ENCODE assay signal across 14 mouse cellular contexts in genomic region chr6:5151171-5151570, GRCm38 (mm10). TPM values are rescaled to one million over a fixed set of nuclear protein-coding genes. Genes with fewer than 3 reads are reported as not detected.
DNase-seq lines count a peak whose midpoint lies in the region; ATAC-seq and TF ChIP-seq lines count a peak whose summit lies in the region.
"Had no signal": no experiment of that assay in that cellular context is flagged by ENCODE, and none has a peak within 500 bp of the region (broad histone marks: within the 10 kb centered on the region; RNA-seq: fewer than 3 reads in every experiment).

No protein-coding gene starts in this region.

- H3K27ac ChIP-seq in kidney, embryonic 14.5 days (ENCODE audit: low read depth, low read length): peak overlapping the region; percentile 55; the same call in 1 of the 2 replicates
- H3K27ac ChIP-seq in heart, embryonic 10.5 days: peak overlapping the region; percentile 42; the same call in 1 of the 2 replicates
- H3K27ac ChIP-seq in liver, postnatal 0 days (ENCODE audit: low read depth): no peak overlapping the region
- H3K27ac ChIP-seq: embryonic facial prominence, embryonic 12.5 days had no signal

- ATAC-seq in kidney, embryonic 14.5 days (ENCODE audit: low FRiP score, low TSS enrichment): no peak
- ATAC-seq in liver, postnatal 0 days: no peak
- ATAC-seq: activated CD4-positive, CD25-positive, alpha-beta regulatory T cell, adult 4 months; forebrain, postnatal 0 days had no signal

- TF ChIP-seq EP300 in liver, postnatal 0 days (IDR thresholded peaks at IDR 0.05; ENCODE audit: low read depth): no peak

- DNase-seq in kidney, adult 18-20 months: no peak
- DNase-seq in ovary, postnatal 14 days (ENCODE audit: low spot score): peak; percentile 7
- no peak for DNase-seq in ovary, adult 18-20 months (ENCODE audit: low spot score)
- DNase-seq in heart, embryonic 10.5 days (ENCODE audit: low spot score): no peak
- peak; percentile 51 for DNase-seq in liver, postnatal 0 days
- DNase-seq in right cerebral cortex, adult 2 months (ENCODE audit: low spot score in 2 of 2): no peak
- DNase-seq: cerebellum, adult 8-10 months; forebrain, postnatal 0 days; lung, postnatal 36 days; right cerebral cortex, postnatal 25 days had no signal

- 60% methylated on average over 4 of the region's 4 CpGs for WGBS in kidney, embryonic 14.5 days
- 62% methylated on average over 4 of the region's 4 CpGs for WGBS in heart, embryonic 10.5 days
- 79% methylated on average over 4 of the region's 4 CpGs for WGBS in liver, postnatal 0 days (ENCODE audit: insufficient replicate concordance)

- H3K4me3 ChIP-seq in kidney, embryonic 14.5 days (ENCODE audit: low read length): no peak overlapping the region
- H3K4me3 ChIP-seq in heart, embryonic 10.5 days: no peak overlapping the region
- H3K4me3 ChIP-seq in liver, postnatal 0 days (ENCODE audit: low read depth, low read length): no peak overlapping the region
- H3K4me3 ChIP-seq: embryonic facial prominence, embryonic 12.5 days had no signal

- H3K4me2 ChIP-seq in kidney, embryonic 14.5 days (replicated peaks; ENCODE audit: low read depth, low read length): no peak overlapping the region
- no peak overlapping the region for H3K4me2 ChIP-seq in liver, postnatal 0 days (ENCODE audit: low read depth, low read length)
- H3K4me2 ChIP-seq: embryonic facial prominence, embryonic 12.5 days had no signal

- no peaks in the 10 kb centered on the region for H3K27me3 ChIP-seq in kidney, embryonic 14.5 days (ENCODE audit: control insufficient read depth, insufficient read depth, low read length)
- no peaks in the 10 kb centered on the region for H3K27me3 ChIP-seq in heart, embryonic 10.5 days (ENCODE audit: insufficient read depth, poor library complexity, severe bottlenecking)
- no peaks in the 10 kb centered on the region for H3K27me3 ChIP-seq in liver, postnatal 0 days (ENCODE audit: insufficient read depth, low read length)
- H3K27me3 ChIP-seq: embryonic facial prominence, embryonic 12.5 days had no signal

- no peak for TF ChIP-seq CTCF in liver, postnatal 0 days (IDR thresholded peaks at IDR 0.05; ENCODE audit: low read depth)

- no peaks in the 10 kb centered on the region for H3K9me3 ChIP-seq in kidney, embryonic 14.5 days (ENCODE audit: control insufficient read depth, low read length)
- no peaks in the 10 kb centered on the region for H3K9me3 ChIP-seq in heart, embryonic 10.5 days
- H3K9me3 ChIP-seq in liver, postnatal 0 days (ENCODE audit: low read length): no peaks in the 10 kb centered on the region
- H3K9me3 ChIP-seq: embryonic facial prominence, embryonic 12.5 days had no signal

- peaks cover 18% of the 10 kb centered on the region for H3K4me1 ChIP-seq in kidney, embryonic 14.5 days (ENCODE audit: control insufficient read depth, insufficient read depth, low read length)
- peaks cover 32% of the 10 kb centered on the region for H3K4me1 ChIP-seq in heart, embryonic 10.5 days
- peaks cover 35% of the 10 kb centered on the region for H3K4me1 ChIP-seq in liver, postnatal 0 days (ENCODE audit: insufficient read depth)

- no peak overlapping the region for H3K9ac ChIP-seq in kidney, embryonic 14.5 days (ENCODE audit: low read depth, low read length)
- no peak overlapping the region for H3K9ac ChIP-seq in liver, postnatal 0 days (replicated peaks)
- H3K9ac ChIP-seq: embryonic facial prominence, embryonic 12.5 days; forebrain, postnatal 0 days had no signal

- H3K36me3 ChIP-seq in kidney, embryonic 14.5 days (ENCODE audit: control insufficient read depth, insufficient read depth, low read length): 0 out of 2 replicates have a peak, but pooled peaks cover 4% of the 10 kb centered on the region
- peaks cover 10% of the 10 kb centered on the region; the same call in 1 of the 2 replicates for H3K36me3 ChIP-seq in heart, embryonic 10.5 days
- no peaks in the 10 kb centered on the region for H3K36me3 ChIP-seq in liver, postnatal 0 days (replicated peaks; ENCODE audit: insufficient read depth, low read length)
- H3K36me3 ChIP-seq: embryonic facial prominence, embryonic 12.5 days had no signal

RNA-seq across cellular contexts. Expression of gene Pon1, which starts 42.6 kb away (rescaled TPM):
- 0.37 TPM in 1 of 2 replicates, not detected in the other for polyA plus RNA-seq in kidney, embryonic 14.5 days (2014; fragmentation: Nextera tagmentation; extraction: Ambion mirVana)
- 0.21 TPM in 1 of 2 replicates, not detected in the other for polyA plus RNA-seq in heart, embryonic 10.5 days (2016; fragmentation: Nextera tagmentation; extraction: Ambion mirVana)
- 503 and 548 TPM in 2 replicates for polyA plus RNA-seq in liver, postnatal 0 days (2015; fragmentation: Nextera tagmentation; extraction: Ambion mirVana)
- polyA plus RNA-seq: activated CD4-positive, CD25-positive, alpha-beta regulatory T cell, adult 4 months; testis, adult 2 months had no signal

Comparison
In these comparisons a context has a peak if more than half of its experiments do, and no peak if none do; other contexts are left out.
1. DNase-seq: peak in ovary, postnatal 14 days (single experiment) and liver, postnatal 0 days (single experiment); none in kidney, adult 18-20 months (single experiment), ovary, adult 18-20 months (single experiment), heart, embryonic 10.5 days (single experiment) and right cerebral cortex, adult 2 months (0 of 2).
2. RNA of gene Pon1, which starts 42.6 kb away (polyA plus RNA-seq): 503 to 548 TPM in liver, postnatal 0 days; 0.21 TPM in heart, embryonic 10.5 days and 0.37 TPM in kidney, embryonic 14.5 days; every median in the first group is over 100 times any median in the second.